Mouse (Mus musculus) liver, embryonic 15.5 days (tissue): Measurements from ENCODE around the gene Tmcc3. TPM values are rescaled to one million over a fixed set of nuclear protein-coding genes. Genes with fewer than 3 reads are reported as not detected.

Source experiments
- ATAC-seq: fragments of 200-750 bp; cut with Nextera tagmentation; 2 replicates; pipeline ENCODE4 v1.8.0; 2017; ENCODE audit warnings: moderate number of reproducible peaks, mild to moderate bottlenecking, moderate library complexity; ENCODE audit not compliant: insufficient read depth
- H3K27ac ChIP-seq: fragments of 300-500 bp; sonication (generic); replicated peaks from 2 replicates; pipeline ENCODE4 v1.5.1; 2015; ENCODE audit warnings: mild to moderate bottlenecking, inconsistent platforms
- H3K27me3 ChIP-seq: fragments of 300-500 bp; sonication (generic); 2 replicates; pipeline ENCODE4 v1.6.1; 2015; ENCODE audit warnings: mild to moderate bottlenecking, inconsistent platforms
- H3K36me3 ChIP-seq: fragments of 300-500 bp; sonication (generic); replicated peaks from 2 replicates; pipeline ENCODE4 v1.6.1; 2015; ENCODE audit warnings: moderate library complexity, mild to moderate bottlenecking, inconsistent platforms
- H3K4me1 ChIP-seq: fragments of 300-500 bp; sonication (generic); replicated peaks from 2 replicates; pipeline ENCODE4 v1.6.1; 2015; ENCODE audit warnings: inconsistent platforms
- H3K4me2 ChIP-seq: fragments of 300-500 bp; sonication (generic); 2 replicates; pipeline ENCODE4 v1.6.1; 2015; ENCODE audit warnings: moderate library complexity, mild to moderate bottlenecking, inconsistent platforms
- H3K4me3 ChIP-seq: fragments of 300-500 bp; sonication (generic); replicated peaks from 2 replicates; pipeline ENCODE4 v1.5.1; 2015; ENCODE audit warnings: mild to moderate bottlenecking, inconsistent platforms
- H3K9ac ChIP-seq: fragments of 300-500 bp; sonication (generic); 2 replicates; pipeline ENCODE4 v1.6.1; 2015; ENCODE audit warnings: moderate library complexity, mild to moderate bottlenecking, inconsistent platforms
- H3K9me3 ChIP-seq: fragments of 300-500 bp; sonication (generic); replicated peaks from 2 replicates; pipeline ENCODE4 v1.6.1; 2016; ENCODE audit warnings: inconsistent platforms
- WGBS: fragments of 180-500 bp; shearing (Covaris S2); methylation state at CpG from one replicate; pipeline ENCODE4 v1.1.7; 2015; ENCODE audit warnings: mixed read lengths; ENCODE audit not compliant: insufficient replicate concordance; 5-methylcytosine and 5-hydroxymethylcytosine counted together
- microRNA-seq: library from miRNA; unstranded; fragments of <30 nt; microRNA quantifications from one replicate; pipeline ENCODE4, GENCODE M21; 2016
- polyA plus RNA-seq: library from polyadenylated mRNA; unstranded; fragments of >200 nt; fragmentation: Nextera tagmentation; extraction: Ambion mirVana; gene quantifications from 2 replicates; pipeline ENCODE4 v1.2.1, GENCODE M21; 2015

Tmcc3 gene
- polyA plus RNA-seq, 1 experiment from 2014 or later: 3.4 TPM

GRCm38 (mm10) chr10:94625036-94625435 lies 313.3 kb downstream of the Tmcc3 start:
- 70% methylated on average over 9 of the region's 9 CpGs for WGBS
- no peak overlapping the region for H3K4me3 ChIP-seq
- no peak overlapping the region for H3K27ac ChIP-seq
- H3K4me2 ChIP-seq: no peak overlapping the region
- no peak for ATAC-seq
- no peaks in the 10 kb centered on the region for H3K9me3 ChIP-seq
- no peak overlapping the region for H3K9ac ChIP-seq
- peaks cover 26% of the 10 kb centered on the region for H3K27me3 ChIP-seq
- no peaks in the 10 kb centered on the region for H3K4me1 ChIP-seq
- H3K36me3 ChIP-seq: no peaks in the 10 kb centered on the region

- no peaks in the 10 kb centered on the region for H3K9me3 ChIP-seq
- H3K9ac ChIP-seq: no peak overlapping the region
- no peak for ATAC-seq
- no peak overlapping the region for H3K4me3 ChIP-seq
- no peaks in the 10 kb centered on the region for H3K36me3 ChIP-seq
- H3K27me3 ChIP-seq: peaks cover 26% of the 10 kb centered on the region
- no peaks in the 10 kb centered on the region for H3K4me1 ChIP-seq
- H3K4me2 ChIP-seq: no peak overlapping the region
- 65% methylated on average over 8 of the region's 8 CpGs for WGBS
- no peak overlapping the region for H3K27ac ChIP-seq
Measured at GRCm38 (mm10) chr10:94625606-94626005, 313.9 kb downstream of the Tmcc3 start.

- Histone ChIP-seq H3K4me1 (no peaks in the 10 kb centered on the region), H3K4me2 (no peak overlapping the region), H3K27ac (no peak overlapping the region), H3K4me3 (no peak overlapping the region), H3K9ac (no peak overlapping the region), H3K9me3 (no peaks in the 10 kb centered on the region), H3K27me3 (no peaks in the 10 kb centered on the region), H3K36me3 (no peaks in the 10 kb centered on the region)
- 50% methylated on average over 4 of the region's 4 CpGs for WGBS
- ATAC-seq: no peak
Measured at GRCm38 (mm10) chr10:94630771-94631280, 319.1 kb downstream of the Tmcc3 start.

GRCm38 (mm10) chr10:94631541-94632113 lies 319.9 kb downstream of the Tmcc3 start:
- Histone ChIP-seq H3K27me3 (no peaks in the 10 kb centered on the region), H3K9me3 (no peaks in the 10 kb centered on the region), H3K4me1 (no peaks in the 10 kb centered on the region), H3K4me3 (no peak overlapping the region), H3K27ac (no peak overlapping the region), H3K36me3 (no peaks in the 10 kb centered on the region), H3K9ac (no peak overlapping the region), H3K4me2 (no peak overlapping the region)
- no peak for ATAC-seq
- 74% methylated on average over 11 of the region's 11 CpGs for WGBS

- Histone ChIP-seq H3K9ac (no peak overlapping the region), H3K36me3 (no peaks in the 10 kb centered on the region), H3K9me3 (no peaks in the 10 kb centered on the region), H3K4me3 (no peak overlapping the region), H3K4me1 (no peaks in the 10 kb centered on the region), H3K27ac (no peak overlapping the region), H3K27me3 (no peaks in the 10 kb centered on the region), H3K4me2 (no peak overlapping the region)
- no peak for ATAC-seq
- 65% methylated on average over 5 of the region's 5 CpGs for WGBS
Measured at GRCm38 (mm10) chr10:94632245-94632644, 320.5 kb downstream of the Tmcc3 start.

- H3K27me3 ChIP-seq: no peaks in the 10 kb centered on the region
- ATAC-seq: no peak
- no peak overlapping the region for H3K4me2 ChIP-seq
- no peak overlapping the region for H3K4me3 ChIP-seq
- H3K9me3 ChIP-seq: no peaks in the 10 kb centered on the region
- H3K36me3 ChIP-seq: no peaks in the 10 kb centered on the region
- H3K4me1 ChIP-seq: no peaks in the 10 kb centered on the region
- WGBS: 48% methylated on average over 5 of the region's 5 CpGs
- no peak overlapping the region for H3K9ac ChIP-seq
- no peak overlapping the region for H3K27ac ChIP-seq
Measured at GRCm38 (mm10) chr10:94638599-94638998, 326.9 kb downstream of the Tmcc3 start.

GRCm38 (mm10) chr10:94639281-94639680 lies 327.5 kb downstream of the Tmcc3 start:
- WGBS: 30% methylated on average over 5 of the region's 5 CpGs
- Histone ChIP-seq H3K9ac (no peak overlapping the region), H3K4me3 (no peak overlapping the region), H3K9me3 (no peaks in the 10 kb centered on the region), H3K27ac (no peak overlapping the region), H3K27me3 (no peaks in the 10 kb centered on the region), H3K36me3 (no peaks in the 10 kb centered on the region), H3K4me2 (no peak overlapping the region), H3K4me1 (no peaks in the 10 kb centered on the region)
- no peak for ATAC-seq

GRCm38 (mm10) chr10:94640067-94640466 lies 328.3 kb downstream of the Tmcc3 start:
- H3K9me3 ChIP-seq: no peaks in the 10 kb centered on the region
- no peak overlapping the region for H3K4me3 ChIP-seq
- no peaks in the 10 kb centered on the region for H3K27me3 ChIP-seq
- no peak overlapping the region for H3K4me2 ChIP-seq
- H3K27ac ChIP-seq: no peak overlapping the region
- WGBS: 27% methylated on average over 5 of the region's 5 CpGs
- ATAC-seq: no peak
- H3K9ac ChIP-seq: no peak overlapping the region
- no peaks in the 10 kb centered on the region for H3K4me1 ChIP-seq
- no peaks in the 10 kb centered on the region for H3K36me3 ChIP-seq

Small RNA genes lying within 50 kb of the gene (microRNA-seq; reads per million reads assigned to microRNA genes)
- not detected for gene Mir7211

Other genes starting within 250 kb of the Tmcc3 start
- gene Nr2c1, start 163.9 kb upstream of the Tmcc3 start, polyA plus RNA-seq: 2.6 and 2.8 TPM in 2 replicates
- gene Ndufa12, start 113.2 kb upstream of the Tmcc3 start, polyA plus RNA-seq: 124 and 137 TPM in 2 replicates
- not detected in 2 replicates for gene Gm4792, start 13.2 kb upstream of the Tmcc3 start, polyA plus RNA-seq